Mouse (Mus musculus): ENCODE measurements around the gene Frmpd4. TPM values are rescaled to one million over a fixed set of nuclear protein-coding genes. Genes with fewer than 3 reads are reported as not detected.

The Frmpd4 gene
- polyA plus RNA-seq, 1 experiment from 2014 or later = 0.13 TPM

GRCm38 (mm10) chrX:168189563-168189962, 387.5 kb downstream of the Frmpd4 start:
- Histone ChIP-seq H3K9me3 (ENCODE audit: control insufficient read depth, low read length) (no peaks in the 10 kb centered on the region), H3K27ac (ENCODE audit: low read length) (no peak overlapping the region), H3K4me2 (ENCODE audit: low read depth, low read length) (no peak overlapping the region), H3K4me1 (ENCODE audit: control insufficient read depth, insufficient read depth, low read length) (no peaks in the 10 kb centered on the region), H3K4me3 (ENCODE audit: low read length) (no peak overlapping the region), H3K27me3 (replicated peaks; ENCODE audit: control insufficient read depth, insufficient read depth, low read length) (no peaks in the 10 kb centered on the region), H3K36me3 (ENCODE audit: control insufficient read depth, insufficient read depth, low read length) (no peaks in the 10 kb centered on the region), H3K9ac (ENCODE audit: low read depth, low read length) (no peak overlapping the region)
- WGBS = 71% methylated on average over 8 of the region's 8 CpGs
- ATAC-seq = no peak

DNA sequence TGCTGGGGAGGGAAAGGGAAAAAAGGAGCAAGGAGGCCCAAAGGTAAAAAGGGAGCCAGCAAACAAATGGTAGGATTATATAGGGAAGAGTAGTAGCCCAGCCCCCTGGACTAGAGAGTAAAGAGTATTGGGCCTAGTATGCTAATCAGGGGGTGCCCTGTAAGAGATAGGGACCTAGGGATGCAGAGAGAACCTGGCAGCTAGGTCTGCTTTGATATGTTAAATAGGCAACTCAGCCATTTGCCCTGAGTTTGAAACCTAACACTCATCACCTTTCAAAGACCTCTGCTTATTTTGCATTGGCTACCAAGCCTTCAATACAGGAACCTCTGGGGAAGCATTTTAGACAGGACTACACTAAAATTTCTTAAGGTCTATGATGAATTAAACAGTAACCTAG, 414.0 kb downstream of the Frmpd4 start:
- Histone ChIP-seq H3K4me1 (ENCODE audit: control insufficient read depth, insufficient read depth, low read length) (no peaks in the 10 kb centered on the region), H3K9ac (ENCODE audit: low read depth, low read length) (no peak overlapping the region), H3K4me2 (ENCODE audit: low read depth, low read length) (no peak overlapping the region), H3K9me3 (ENCODE audit: control insufficient read depth, low read length) (no peaks in the 10 kb centered on the region), H3K27me3 (replicated peaks; ENCODE audit: control insufficient read depth, insufficient read depth, low read length) (0 out of 2 replicates have a peak, but pooled peaks cover 2% of the 10 kb centered on the region), H3K36me3 (ENCODE audit: control insufficient read depth, insufficient read depth, low read length) (no peaks in the 10 kb centered on the region), H3K4me3 (ENCODE audit: low read length) (no peak overlapping the region), H3K27ac (ENCODE audit: low read length) (no peak overlapping the region)
- ATAC-seq = no peak

GRCm38 (mm10) chrX:168158866-168159265, 418.2 kb downstream of the Frmpd4 start:
- H3K4me1 ChIP-seq (ENCODE audit: control insufficient read depth, insufficient read depth, low read length) = no peaks in the 10 kb centered on the region
- no peak overlapping the region for H3K9ac ChIP-seq (ENCODE audit: low read depth, low read length)
- H3K27me3 ChIP-seq (replicated peaks; ENCODE audit: control insufficient read depth, insufficient read depth, low read length) = peaks cover 4% of the 10 kb centered on the region; the same call in 1 of the 2 replicates
- no peak overlapping the region for H3K27ac ChIP-seq (ENCODE audit: low read length)
- 62% methylated on average over 3 of the region's 3 CpGs for WGBS
- no peak for ATAC-seq
- no peak overlapping the region for H3K4me2 ChIP-seq (ENCODE audit: low read depth, low read length)
- H3K9me3 ChIP-seq (ENCODE audit: control insufficient read depth, low read length) = no peaks in the 10 kb centered on the region
- H3K36me3 ChIP-seq (ENCODE audit: control insufficient read depth, insufficient read depth, low read length) = no peaks in the 10 kb centered on the region
- H3K4me3 ChIP-seq (ENCODE audit: low read length) = no peak overlapping the region

GRCm38 (mm10) chrX:168141051-168141450, 436.0 kb downstream of the Frmpd4 start:
- H3K27ac ChIP-seq (ENCODE audit: low read length) = no peak overlapping the region
- no peaks in the 10 kb centered on the region for H3K4me1 ChIP-seq (ENCODE audit: control insufficient read depth, insufficient read depth, low read length)
- ATAC-seq = no peak
- H3K9ac ChIP-seq (ENCODE audit: low read depth, low read length) = no peak overlapping the region
- no peak overlapping the region for H3K4me2 ChIP-seq (ENCODE audit: low read depth, low read length)
- H3K27me3 ChIP-seq (replicated peaks; ENCODE audit: control insufficient read depth, insufficient read depth, low read length) = peaks cover 3% of the 10 kb centered on the region
- H3K9me3 ChIP-seq (ENCODE audit: control insufficient read depth, low read length) = no peaks in the 10 kb centered on the region
- H3K36me3 ChIP-seq (ENCODE audit: control insufficient read depth, insufficient read depth, low read length) = no peaks in the 10 kb centered on the region
- H3K4me3 ChIP-seq (ENCODE audit: low read length) = no peak overlapping the region

GRCm38 (mm10) chrX:168124043-168124442, 453.0 kb downstream of the Frmpd4 start:
- H3K4me1 ChIP-seq (ENCODE audit: control insufficient read depth, insufficient read depth, low read length) = no peaks in the 10 kb centered on the region
- H3K27me3 ChIP-seq (replicated peaks; ENCODE audit: control insufficient read depth, insufficient read depth, low read length) = peaks cover 28% of the 10 kb centered on the region
- no peak overlapping the region for H3K9ac ChIP-seq (ENCODE audit: low read depth, low read length)
- H3K36me3 ChIP-seq (ENCODE audit: control insufficient read depth, insufficient read depth, low read length) = no peaks in the 10 kb centered on the region
- ATAC-seq = no peak
- 15% methylated on average over 8 of the region's 8 CpGs for WGBS
- no peak overlapping the region for H3K27ac ChIP-seq (ENCODE audit: low read length)
- H3K9me3 ChIP-seq (ENCODE audit: control insufficient read depth, low read length) = no peaks in the 10 kb centered on the region
- peak overlapping the region; percentile 58; the same call in 1 of the 2 replicates for H3K4me2 ChIP-seq (ENCODE audit: low read depth, low read length)
- H3K4me3 ChIP-seq (ENCODE audit: low read length) = no peak overlapping the region

DNA sequence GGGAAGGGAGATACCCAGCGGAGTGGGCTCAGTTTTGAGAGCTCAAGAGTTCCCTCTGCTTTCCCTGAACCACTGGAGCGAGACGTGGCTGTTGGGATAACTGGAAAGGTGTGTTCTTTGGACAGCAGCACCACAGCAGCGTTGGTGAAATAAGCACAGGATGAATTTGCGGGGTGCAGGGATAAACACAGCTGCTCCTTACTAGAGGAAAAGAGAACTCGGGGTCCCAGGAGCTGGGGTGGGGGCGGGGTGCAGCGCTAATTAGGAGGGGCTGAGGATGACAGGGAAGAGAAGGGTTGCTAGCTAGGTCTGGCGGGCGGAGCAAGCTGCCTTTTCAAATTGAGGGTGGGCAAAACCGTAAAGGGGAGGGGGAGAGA, 453.5 kb downstream of the Frmpd4 start:
- Histone ChIP-seq H3K27ac (ENCODE audit: low read length) (no peak overlapping the region), H3K36me3 (ENCODE audit: control insufficient read depth, insufficient read depth, low read length) (no peaks in the 10 kb centered on the region), H3K4me1 (ENCODE audit: control insufficient read depth, insufficient read depth, low read length) (no peaks in the 10 kb centered on the region), H3K9me3 (ENCODE audit: control insufficient read depth, low read length) (no peaks in the 10 kb centered on the region), H3K4me3 (ENCODE audit: low read length) (peak overlapping the region; percentile 36), H3K9ac (ENCODE audit: low read depth, low read length) (no peak overlapping the region), H3K27me3 (replicated peaks; ENCODE audit: control insufficient read depth, insufficient read depth, low read length) (peaks cover 28% of the 10 kb centered on the region), H3K4me2 (ENCODE audit: low read depth, low read length) (peak overlapping the region; percentile 58)
- no peak for ATAC-seq
- 9% methylated on average over 11 of the region's 11 CpGs for WGBS

DNA sequence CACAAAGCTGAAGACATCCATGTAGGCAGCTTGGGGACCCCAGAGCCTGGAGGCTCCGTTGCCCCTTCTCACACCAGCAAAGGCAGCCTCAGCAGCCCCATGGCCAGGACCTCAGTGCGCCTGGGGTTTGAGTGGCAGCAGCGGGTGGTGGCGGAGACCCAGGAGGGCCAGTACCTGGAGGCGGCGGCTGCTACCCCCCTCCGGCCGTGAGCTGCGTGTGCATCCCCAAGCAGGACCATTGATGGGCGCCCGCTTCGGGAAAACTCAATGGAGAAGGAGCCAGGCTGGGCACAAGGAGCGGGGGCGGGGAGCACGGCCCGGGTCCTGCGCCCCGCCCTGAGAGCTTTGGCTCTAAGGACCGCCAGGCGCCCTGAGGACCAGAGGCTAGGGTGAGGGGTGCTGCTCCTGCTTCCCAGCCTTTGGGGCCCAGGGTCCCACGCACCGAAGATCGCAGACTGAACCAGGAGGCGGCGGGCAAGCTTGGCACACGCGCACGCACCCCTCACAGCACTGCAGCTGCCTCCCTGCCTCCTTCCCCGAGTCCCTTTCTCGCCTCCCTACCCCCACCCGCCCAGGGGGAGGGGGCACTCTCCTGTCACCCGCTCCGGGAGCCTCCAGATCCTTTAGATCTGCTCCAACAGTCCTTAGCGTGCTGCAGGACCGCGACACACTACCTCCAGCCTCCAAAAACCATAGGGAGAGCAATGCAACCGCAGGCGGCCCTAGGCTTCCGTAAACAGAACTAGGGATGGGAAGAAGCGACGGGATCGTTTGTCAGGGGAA, 454.0 kb downstream of the Frmpd4 start:
- Histone ChIP-seq H3K4me3 (ENCODE audit: low read length) (peak overlapping the region; percentile 36), H3K9ac (ENCODE audit: low read depth, low read length) (peak overlapping the region; percentile 43; the same call in 1 of the 2 replicates), H3K9me3 (ENCODE audit: control insufficient read depth, low read length) (no peaks in the 10 kb centered on the region), H3K27me3 (replicated peaks; ENCODE audit: control insufficient read depth, insufficient read depth, low read length) (peaks cover 28% of the 10 kb centered on the region), H3K36me3 (ENCODE audit: control insufficient read depth, insufficient read depth, low read length) (no peaks in the 10 kb centered on the region), H3K4me2 (ENCODE audit: low read depth, low read length) (peak overlapping the region; percentile 58), H3K27ac (ENCODE audit: low read length) (no peak overlapping the region), H3K4me1 (ENCODE audit: control insufficient read depth, insufficient read depth, low read length) (no peaks in the 10 kb centered on the region)
- ATAC-seq = 0 out of 2 replicates have a peak, but pooled peaks have one; percentile 40
- 14% methylated on average over 38 of the region's 42 CpGs for WGBS

GRCm38 (mm10) chrX:168041589-168041988, 535.4 kb downstream of the Frmpd4 start:
- Histone ChIP-seq H3K4me2 (ENCODE audit: low read depth, low read length) (no peak overlapping the region), H3K27ac (ENCODE audit: low read length) (no peak overlapping the region), H3K9ac (ENCODE audit: low read depth, low read length) (no peak overlapping the region), H3K9me3 (ENCODE audit: control insufficient read depth, low read length) (no peaks in the 10 kb centered on the region), H3K4me3 (ENCODE audit: low read length) (no peak overlapping the region), H3K27me3 (replicated peaks; ENCODE audit: control insufficient read depth, insufficient read depth, low read length) (0 out of 2 replicates have a peak, but pooled peaks cover 2% of the 10 kb centered on the region), H3K4me1 (ENCODE audit: control insufficient read depth, insufficient read depth, low read length) (no peaks in the 10 kb centered on the region), H3K36me3 (ENCODE audit: control insufficient read depth, insufficient read depth, low read length) (no peaks in the 10 kb centered on the region)
- ATAC-seq = no peak

DNA sequence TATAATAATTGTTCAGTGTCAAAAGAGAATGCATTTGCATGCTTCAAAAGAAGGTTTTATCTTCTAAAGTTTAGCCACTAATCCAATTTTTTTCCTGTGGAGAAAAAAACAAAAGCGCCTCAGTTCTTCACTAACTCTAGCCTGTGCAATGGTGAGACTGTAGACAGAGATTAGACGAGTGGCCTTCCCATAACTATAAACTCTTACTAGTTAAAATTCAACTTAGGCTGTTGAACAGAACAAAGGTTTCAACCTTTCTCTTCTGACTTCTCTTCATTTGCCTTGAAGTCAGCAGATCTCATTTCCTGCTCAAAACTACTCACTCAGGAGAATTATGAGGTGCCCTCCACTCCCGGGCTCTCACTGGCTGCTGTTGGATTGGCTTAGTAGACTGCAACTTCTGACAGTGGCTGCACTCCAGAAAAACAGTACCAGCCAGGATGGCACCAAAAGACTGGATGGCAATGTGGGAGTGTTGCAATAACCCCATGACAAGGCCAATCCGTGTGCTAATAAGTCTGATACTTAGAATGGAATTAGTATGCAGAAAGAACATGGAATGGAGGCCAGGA, 556.4 kb downstream of the Frmpd4 start:
- Histone ChIP-seq H3K4me2 (ENCODE audit: low read depth, low read length) (no peak overlapping the region), H3K27me3 (replicated peaks; ENCODE audit: control insufficient read depth, insufficient read depth, low read length) (no peaks in the 10 kb centered on the region), H3K27ac (ENCODE audit: low read length) (peak overlapping the region; percentile 70; the same call in 1 of the 2 replicates), H3K4me1 (ENCODE audit: control insufficient read depth, insufficient read depth, low read length) (no peaks in the 10 kb centered on the region), H3K9ac (ENCODE audit: low read depth, low read length) (no peak overlapping the region), H3K36me3 (ENCODE audit: control insufficient read depth, insufficient read depth, low read length) (no peaks in the 10 kb centered on the region), H3K9me3 (ENCODE audit: control insufficient read depth, low read length) (no peaks in the 10 kb centered on the region), H3K4me3 (ENCODE audit: low read length) (no peak overlapping the region)
- 70% methylated on average over 4 of the region's 4 CpGs for WGBS
- ATAC-seq = peak; percentile 97

Measured in intestine, embryonic 16.5 days (tissue).